Comparison of ENCODE assay signal across 9 mouse cellular contexts in the genomic region with DNA sequence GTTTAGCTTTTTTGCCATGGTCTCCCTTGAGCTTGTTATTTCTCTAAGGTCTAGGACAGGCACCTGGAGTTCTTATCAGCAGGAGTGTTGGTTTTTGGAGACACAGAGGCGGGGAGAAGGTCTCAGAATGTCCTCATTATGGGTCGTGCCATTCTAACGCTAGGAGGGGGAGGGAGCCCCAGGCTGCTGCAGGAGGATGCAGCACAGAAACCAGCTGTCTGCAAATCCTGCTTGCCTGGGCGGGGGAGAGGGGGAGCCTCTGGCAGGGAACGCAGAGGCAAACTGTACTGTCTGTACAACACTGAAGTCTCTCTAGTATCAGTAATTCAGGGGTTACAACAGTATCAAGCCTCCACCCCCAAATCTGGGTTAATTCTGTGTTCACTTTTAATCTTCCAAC.
DNase-seq lines count a peak whose midpoint lies in the region; ATAC-seq and TF ChIP-seq lines count a peak whose summit lies in the region.
"Had no signal": no experiment of that assay in that cellular context is flagged by ENCODE, and none has a peak within 500 bp of the region (broad histone marks: within the 10 kb centered on the region; RNA-seq: fewer than 3 reads in every experiment).

No protein-coding gene starts in this region.

- WGBS in kidney, embryonic 14.5 days = 4% methylated on average over 5 of the region's 5 CpGs
- WGBS in embryonic facial prominence, embryonic 13.5 days = 7% methylated on average over 5 of the region's 5 CpGs
- 11% methylated on average over 5 of the region's 5 CpGs for WGBS in neural tube, embryonic 14.5 days

- no peak overlapping the region for H3K4me3 ChIP-seq in kidney, embryonic 14.5 days (ENCODE audit: low read length)
- H3K4me3 ChIP-seq in E14TG2a.4 (replicated peaks; ENCODE audit: low read length) = peak overlapping the region; percentile 37; the same call in 1 of the 2 replicates
- H3K4me3 ChIP-seq in embryonic facial prominence, embryonic 13.5 days = no peak overlapping the region
- no peak overlapping the region for H3K4me3 ChIP-seq in neural tube, embryonic 14.5 days (ENCODE audit: low read depth, low read length)
- H3K4me3 ChIP-seq: limb, embryonic 15.5 days had no signal

- peaks cover 18% of the 10 kb centered on the region for H3K4me1 ChIP-seq in kidney, embryonic 14.5 days (ENCODE audit: control insufficient read depth, insufficient read depth, low read length)
- peaks cover 42% of the 10 kb centered on the region for H3K4me1 ChIP-seq in E14TG2a.4 (replicated peaks; ENCODE audit: low read depth, low read length)
- peaks cover 19% of the 10 kb centered on the region for H3K4me1 ChIP-seq in embryonic facial prominence, embryonic 13.5 days
- H3K4me1 ChIP-seq in neural tube, embryonic 14.5 days (ENCODE audit: control insufficient read depth, insufficient read depth, low read length) = 0 out of 2 replicates have a peak, but pooled peaks cover 3% of the 10 kb centered on the region

- no peaks in the 10 kb centered on the region for H3K36me3 ChIP-seq in kidney, embryonic 14.5 days (ENCODE audit: control insufficient read depth, insufficient read depth, low read length)
- no peaks in the 10 kb centered on the region for H3K36me3 ChIP-seq in E14TG2a.4 (ENCODE audit: insufficient read depth, low read length)
- H3K36me3 ChIP-seq in embryonic facial prominence, embryonic 13.5 days = no peaks in the 10 kb centered on the region
- H3K36me3 ChIP-seq in neural tube, embryonic 14.5 days (ENCODE audit: control insufficient read depth, insufficient read depth, low read length) = no peaks in the 10 kb centered on the region
- H3K36me3 ChIP-seq: limb, embryonic 15.5 days had no signal

- no peak for TF ChIP-seq CTCF in E14TG2a.4 (conservative IDR thresholded peaks at IDR 0.05; ENCODE audit: low read length)

- H3K4me2 ChIP-seq in kidney, embryonic 14.5 days (replicated peaks; ENCODE audit: low read depth, low read length) = no peak overlapping the region
- H3K4me2 ChIP-seq in embryonic facial prominence, embryonic 13.5 days = peak overlapping the region; percentile 33
- H3K4me2 ChIP-seq in neural tube, embryonic 14.5 days (ENCODE audit: low read depth, low read length) = no peak overlapping the region
- H3K4me2 ChIP-seq: limb, embryonic 15.5 days had no signal

- no peak for DNase-seq in kidney, adult 8-10 months
- no peak for DNase-seq in spleen, adult 18-20 months

- H3K27ac ChIP-seq in kidney, embryonic 14.5 days (ENCODE audit: low read depth, low read length) = no peak overlapping the region
- no peak overlapping the region for H3K27ac ChIP-seq in embryonic facial prominence, embryonic 13.5 days
- no peak overlapping the region for H3K27ac ChIP-seq in neural tube, embryonic 14.5 days (ENCODE audit: low read depth, low read length)
- H3K27ac ChIP-seq: limb, embryonic 15.5 days had no signal

- no peaks in the 10 kb centered on the region for H3K27me3 ChIP-seq in kidney, embryonic 14.5 days (ENCODE audit: control insufficient read depth, insufficient read depth, low read length)
- H3K27me3 ChIP-seq in E14TG2a.4 (ENCODE audit: insufficient read depth, low read length) = no peaks in the 10 kb centered on the region
- H3K27me3 ChIP-seq in embryonic facial prominence, embryonic 13.5 days = no peaks in the 10 kb centered on the region
- H3K27me3 ChIP-seq in neural tube, embryonic 14.5 days (ENCODE audit: control insufficient read depth, insufficient read depth, low read length) = no peaks in the 10 kb centered on the region
- H3K27me3 ChIP-seq: limb, embryonic 15.5 days had no signal

- no peaks in the 10 kb centered on the region for H3K9me3 ChIP-seq in kidney, embryonic 14.5 days (ENCODE audit: control insufficient read depth, low read length)
- H3K9me3 ChIP-seq in E14TG2a.4 (ENCODE audit: low read length) = no peaks in the 10 kb centered on the region
- H3K9me3 ChIP-seq in embryonic facial prominence, embryonic 13.5 days = no peaks in the 10 kb centered on the region
- no peaks in the 10 kb centered on the region for H3K9me3 ChIP-seq in neural tube, embryonic 14.5 days (ENCODE audit: control insufficient read depth, low read length)
- H3K9me3 ChIP-seq: limb, embryonic 15.5 days had no signal

- H3K9ac ChIP-seq in kidney, embryonic 14.5 days (ENCODE audit: low read depth, low read length) = no peak overlapping the region
- no peak overlapping the region for H3K9ac ChIP-seq in embryonic facial prominence, embryonic 13.5 days
- no peak overlapping the region for H3K9ac ChIP-seq in neural tube, embryonic 14.5 days (replicated peaks; ENCODE audit: low read depth, low read length)
- H3K9ac ChIP-seq: limb, embryonic 15.5 days had no signal

- peak; percentile 61; the same call in 1 of the 2 replicates for ATAC-seq in kidney, embryonic 14.5 days (ENCODE audit: low FRiP score, low TSS enrichment)
- no peak for ATAC-seq in embryonic facial prominence, embryonic 13.5 days (ENCODE audit: insufficient number of reproducible peaks, insufficient read depth, low FRiP score, low TSS enrichment, low read depth)
- 0 out of 2 replicates have a peak, but pooled peaks have one; percentile 35 for ATAC-seq in neural tube, embryonic 14.5 days (ENCODE audit: low read depth)
- ATAC-seq in granulocyte monocyte progenitor cell, adult 5-6 weeks (replicated peaks; ENCODE audit: poor library complexity, severe bottlenecking) = no peak
- ATAC-seq in megakaryocyte, adult 5-6 weeks (ENCODE audit: poor library complexity, severe bottlenecking) = no peak

Comparison
In these comparisons a context has a peak if more than half of its experiments do, and no peak if none do; other contexts are left out.
1. ATAC-seq: peak in kidney, embryonic 14.5 days (single experiment) and neural tube, embryonic 14.5 days (single experiment); none in embryonic facial prominence, embryonic 13.5 days (single experiment), granulocyte monocyte progenitor cell, adult 5-6 weeks (single experiment) and megakaryocyte, adult 5-6 weeks (single experiment).